Mouse (Mus musculus) adrenal gland, adult 10 weeks (tissue): ENCODE results near the gene Slc46a1. TPM values are rescaled to one million over a fixed set of nuclear protein-coding genes. Genes with fewer than 3 reads are reported as not detected.

ENCODE experiments used
- polyA plus RNA-seq: library from polyadenylated mRNA; stranded (reverse); fragments of 350-450 nt; fragmentation: Illumina TruSeq; extraction: RNeasy Lipid Tissue Mini Kit (QIAGEN cat#74804); gene quantifications from one replicate; pipeline ENCODE4 v1.2.3, GENCODE M21; 2014; ENCODE audit warnings: low read depth, low replicate concordance

The Slc46a1 gene
- polyA plus RNA-seq, result 1.5 TPM

GRCm38 (mm10) chr11:78465568-78466180 is at the start of gene Slc46a1:
TSS of gene Slc46a1 (plus strand) at chr11:78465697.

GRCm38 (mm10) chr11:78422055-78422819 is 43.3 kb upstream of the Slc46a1 start, which contains the start of gene Slc13a2:
TSS of gene Slc13a2 (minus strand) at chr11:78422217.

GRCm38 (mm10) chr11:78497544-78498522 is 32.3 kb downstream of the Slc46a1 start, which contains the start of gene Sarm1:
TSS of gene Sarm1 (minus strand) at chr11:78497754.

DNA sequence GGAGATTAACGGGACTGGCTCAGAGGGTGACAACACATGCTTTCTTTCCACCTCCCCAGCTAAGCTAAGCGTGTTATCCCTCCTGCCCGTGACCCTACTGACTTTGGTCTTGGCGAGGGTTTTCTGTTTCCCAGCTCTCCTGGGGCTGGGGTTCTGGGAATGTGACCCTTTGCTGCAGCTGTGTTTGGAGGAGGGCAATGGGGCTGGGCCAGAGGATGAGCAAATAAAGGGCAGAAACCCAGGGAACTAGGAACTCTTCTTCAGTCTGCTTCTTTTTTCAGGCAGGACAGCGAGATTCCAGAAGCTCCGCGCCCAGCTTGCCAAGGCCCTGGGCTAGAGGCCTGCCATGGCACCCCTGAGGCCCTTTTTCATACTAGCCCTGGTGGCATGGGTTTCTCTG is 33.5 kb downstream of the Slc46a1 start, which contains the start of gene Vtn:
Gene Vtn (plus strand): TSS at position 88 of the 400 bp plus-strand sequence.

DNA sequence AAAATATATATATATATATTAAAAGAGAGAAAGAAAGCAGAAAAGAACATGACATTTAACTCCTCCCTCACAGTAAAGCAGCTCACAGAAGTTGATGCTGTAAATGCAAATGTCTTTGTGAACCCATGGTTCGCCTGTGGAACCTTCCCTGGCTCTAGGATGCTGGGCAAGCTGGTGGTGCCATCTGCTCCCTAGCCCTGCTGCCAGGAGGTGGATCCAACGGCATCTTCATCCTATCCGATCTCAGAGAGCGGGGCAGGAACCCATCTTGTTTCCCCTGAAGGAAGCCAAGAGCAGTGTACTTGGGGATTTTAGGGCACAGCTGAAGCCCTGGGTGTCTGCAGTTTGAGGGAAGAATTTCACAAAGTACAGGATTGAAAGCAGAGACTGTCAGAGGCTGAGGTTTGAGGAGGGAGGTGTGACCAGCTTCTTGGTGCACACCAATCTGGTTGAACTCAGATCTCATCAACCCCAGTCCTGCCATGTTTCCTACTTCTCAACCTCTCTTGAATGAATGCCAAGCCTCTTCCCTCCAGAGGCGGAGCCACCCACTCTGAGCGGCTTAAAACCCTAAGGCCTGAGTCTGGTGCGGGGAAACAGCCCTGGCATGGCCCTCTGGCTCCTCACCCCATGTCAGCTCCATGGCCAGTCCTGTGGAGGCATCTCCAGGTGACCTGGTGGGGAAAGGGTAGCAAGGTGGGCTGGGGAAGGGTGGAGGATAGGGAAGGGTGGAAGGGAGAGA is 37.6 kb downstream of the Slc46a1 start, which contains the start of gene Sebox:
Gene Sebox (plus strand): TSS at position 539 of the 742 bp plus-strand sequence.

DNA sequence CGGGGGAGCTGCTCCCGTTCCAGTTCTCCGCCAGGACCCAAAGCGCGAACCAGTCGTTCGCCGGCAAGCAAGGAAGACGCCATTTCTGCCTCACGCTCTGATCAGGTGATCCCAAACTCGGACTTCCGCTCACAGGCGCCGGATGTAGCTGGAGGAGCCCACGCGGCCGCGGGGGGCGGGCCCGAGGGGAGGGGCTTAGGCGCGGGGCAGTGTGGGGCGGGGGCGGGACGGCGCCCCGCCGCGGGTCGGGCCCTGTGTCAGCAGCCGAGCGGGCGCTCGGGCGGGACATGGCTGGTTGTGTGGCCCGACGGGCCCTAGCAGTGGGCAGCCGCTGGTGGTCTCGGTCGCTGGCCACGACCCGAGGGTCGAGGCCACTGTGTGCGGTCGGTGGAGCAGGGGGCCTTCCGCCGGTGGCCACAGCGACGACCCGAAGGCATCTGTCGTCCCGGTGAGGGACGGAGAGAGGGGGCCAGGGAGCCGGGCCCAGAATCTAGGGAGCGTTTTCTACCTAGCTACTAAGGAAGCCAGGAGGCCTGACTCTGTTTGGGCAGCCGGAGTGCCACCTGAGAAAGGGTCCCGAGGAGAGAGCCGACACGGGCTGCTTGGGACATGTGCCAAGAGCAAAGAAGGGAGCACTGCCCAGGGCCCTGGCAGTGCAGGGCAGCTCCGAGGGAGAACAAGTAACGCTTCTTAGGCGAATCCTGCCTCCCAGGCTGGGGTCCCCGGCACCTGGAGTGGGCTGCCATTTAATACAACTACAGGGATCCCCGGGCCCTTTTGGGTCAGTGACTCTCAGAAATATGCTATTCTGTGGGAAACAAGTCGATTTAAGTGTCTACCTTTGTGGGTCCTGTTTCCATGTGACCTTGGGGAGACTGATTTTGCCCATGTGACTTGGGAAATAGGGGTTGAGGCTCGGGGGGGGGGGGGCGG is 46.8 kb downstream of the Slc46a1 start, which contains the start of the genes Tmem199 and Poldip2:
Gene Tmem199 (minus strand): TSS at position 148 of the 933 bp plus-strand sequence.
Gene Poldip2 (plus strand): TSS at position 169 of the 933 bp plus-strand sequence.

Other genes with a start within 250 kb of the Slc46a1 start
- 49.5 TPM for gene Sdf2, start 220.0 kb upstream of the Slc46a1 start, polyA plus RNA-seq
- 24.0 TPM for gene Supt6, start 219.7 kb upstream of the Slc46a1 start, polyA plus RNA-seq
- gene 2610507B11Rik, start 203.9 kb upstream of the Slc46a1 start, polyA plus RNA-seq, result 106 TPM
- gene BC030499, start 174.9 kb upstream of the Slc46a1 start, polyA plus RNA-seq, result 0.58 TPM
- 2.7 TPM for gene Spag5, start 164.2 kb upstream of the Slc46a1 start, polyA plus RNA-seq
- 7.2 TPM for gene Aldoc, start 142.7 kb upstream of the Slc46a1 start, polyA plus RNA-seq
- 5.2 TPM for gene Pigs, start 137.3 kb upstream of the Slc46a1 start, polyA plus RNA-seq
- 5.7 TPM for gene Unc119, start 122.2 kb upstream of the Slc46a1 start, polyA plus RNA-seq
- not detected for gene Foxn1, start 79.1 kb upstream of the Slc46a1 start, polyA plus RNA-seq
- gene Slc13a2, start 43.5 kb upstream of the Slc46a1 start, polyA plus RNA-seq, result not detected
- gene Sarm1, start 32.1 kb downstream of the Slc46a1 start, polyA plus RNA-seq, result 0.23 TPM
- not detected for gene Vtn, start 33.4 kb downstream of the Slc46a1 start, polyA plus RNA-seq
- gene Sebox, start 37.8 kb downstream of the Slc46a1 start, polyA plus RNA-seq, result not detected
- 31.2 TPM for gene Tmem199, start 46.5 kb downstream of the Slc46a1 start, polyA plus RNA-seq
- 30.6 TPM for gene Poldip2, start 46.5 kb downstream of the Slc46a1 start, polyA plus RNA-seq
- gene Tnfaip1, start 70.6 kb downstream of the Slc46a1 start, polyA plus RNA-seq, result 25.8 TPM
- 50.4 TPM for gene Ift20, start 70.7 kb downstream of the Slc46a1 start, polyA plus RNA-seq
- gene Tmem97, start 85.1 kb downstream of the Slc46a1 start, polyA plus RNA-seq, result 19.9 TPM
- gene Nlk, start 231.7 kb downstream of the Slc46a1 start, polyA plus RNA-seq, result 117 TPM